ENCODE assay signal across 17 mouse cellular contexts in genomic region chr14:120225657-120226056, GRCm38 (mm10). TPM values are rescaled to one million over a fixed set of nuclear protein-coding genes. Genes with fewer than 3 reads are reported as not detected.
DNase-seq lines count a peak whose midpoint lies in the region; ATAC-seq lines count a peak whose summit lies in the region.
"Had no signal": no experiment of that assay in that cellular context is flagged by ENCODE, and none has a peak within 500 bp of the region (broad histone marks: within the 10 kb centered on the region; RNA-seq: fewer than 3 reads in every experiment).

No protein-coding gene starts in this region.

- H3K27ac ChIP-seq in intestine, embryonic 14.5 days (ENCODE audit: low read depth), result no peak overlapping the region
- H3K27ac ChIP-seq in intestine, embryonic 15.5 days, result no peak overlapping the region
- no peak overlapping the region for H3K27ac ChIP-seq in kidney, embryonic 15.5 days
- H3K27ac ChIP-seq: kidney, postnatal 0 days; layer of hippocampus, adult 2 months; liver, embryonic 13.5 days; lung, embryonic 15.5 days; macrophage; midbrain, embryonic 12.5 days had no signal

- WGBS in intestine, embryonic 14.5 days, result 93% methylated on average over 3 of the region's 3 CpGs
- 94% methylated on average over 3 of the region's 3 CpGs for WGBS in intestine, embryonic 15.5 days
- 86% methylated on average over 3 of the region's 3 CpGs for WGBS in kidney, embryonic 15.5 days

- H3K4me1 ChIP-seq in intestine, embryonic 14.5 days (replicated peaks; ENCODE audit: control insufficient read depth, insufficient read depth, low read length), result peaks cover 9% of the 10 kb centered on the region; the same call in 1 of the 2 replicates
- peaks cover 7% of the 10 kb centered on the region; the same call in 1 of the 2 replicates for H3K4me1 ChIP-seq in intestine, embryonic 15.5 days (replicated peaks)
- H3K4me1 ChIP-seq in kidney, embryonic 15.5 days, result peaks cover 12% of the 10 kb centered on the region
- H3K4me1 ChIP-seq: liver, embryonic 13.5 days had no signal

- H3K9me3 ChIP-seq in intestine, embryonic 14.5 days (ENCODE audit: control insufficient read depth, low read length), result 0 out of 2 replicates have a peak, but pooled peaks cover 2% of the 10 kb centered on the region
- H3K9me3 ChIP-seq in intestine, embryonic 15.5 days, result no peaks in the 10 kb centered on the region
- no peaks in the 10 kb centered on the region for H3K9me3 ChIP-seq in kidney, embryonic 15.5 days (replicated peaks)
- H3K9me3 ChIP-seq: embryonic facial prominence, embryonic 13.5 days; liver, embryonic 13.5 days; lung, embryonic 15.5 days; midbrain, embryonic 12.5 days had no signal

- H3K4me3 ChIP-seq in intestine, embryonic 14.5 days (ENCODE audit: low read depth, low read length), result no peak overlapping the region
- H3K4me3 ChIP-seq in intestine, embryonic 15.5 days (replicated peaks), result no peak overlapping the region
- H3K4me3 ChIP-seq in kidney, embryonic 15.5 days (replicated peaks), result no peak overlapping the region
- H3K4me3 ChIP-seq: embryonic facial prominence, embryonic 13.5 days; layer of hippocampus, adult 2 months; liver, embryonic 13.5 days; lung, embryonic 15.5 days; midbrain, embryonic 12.5 days had no signal

- H3K27me3 ChIP-seq in intestine, embryonic 14.5 days (replicated peaks; ENCODE audit: control insufficient read depth, insufficient read depth, low read length), result no peaks in the 10 kb centered on the region
- H3K27me3 ChIP-seq in intestine, embryonic 15.5 days (replicated peaks), result no peaks in the 10 kb centered on the region
- H3K27me3 ChIP-seq in kidney, embryonic 15.5 days, result no peaks in the 10 kb centered on the region
- H3K27me3 ChIP-seq: embryonic facial prominence, embryonic 13.5 days; liver, embryonic 13.5 days; lung, embryonic 15.5 days; midbrain, embryonic 12.5 days had no signal

- H3K36me3 ChIP-seq in intestine, embryonic 14.5 days (ENCODE audit: control insufficient read depth, insufficient read depth, low read length), result no peaks in the 10 kb centered on the region
- H3K36me3 ChIP-seq in intestine, embryonic 15.5 days, result no peaks in the 10 kb centered on the region
- no peaks in the 10 kb centered on the region for H3K36me3 ChIP-seq in kidney, embryonic 15.5 days
- H3K36me3 ChIP-seq: embryonic facial prominence, embryonic 13.5 days; liver, embryonic 13.5 days; lung, embryonic 15.5 days; midbrain, embryonic 12.5 days had no signal

- no peak overlapping the region for H3K4me2 ChIP-seq in intestine, embryonic 14.5 days (ENCODE audit: low read length)
- no peak overlapping the region for H3K4me2 ChIP-seq in intestine, embryonic 15.5 days (replicated peaks)
- H3K4me2 ChIP-seq in kidney, embryonic 15.5 days, result no peak overlapping the region
- H3K4me2 ChIP-seq: embryonic facial prominence, embryonic 13.5 days; liver, embryonic 13.5 days; lung, embryonic 15.5 days; midbrain, embryonic 12.5 days had no signal

- no peak for ATAC-seq in intestine, embryonic 14.5 days (replicated peaks; ENCODE audit: low FRiP score, low TSS enrichment, low read depth)
- no peak for ATAC-seq in intestine, embryonic 15.5 days
- no peak for ATAC-seq in kidney, embryonic 15.5 days (replicated peaks; ENCODE audit: low FRiP score)
- ATAC-seq: inflammation-experienced regulatory T-cells, adult 6 months had no signal

- H3K9ac ChIP-seq in intestine, embryonic 14.5 days (ENCODE audit: low read length), result no peak overlapping the region
- H3K9ac ChIP-seq in intestine, embryonic 15.5 days, result no peak overlapping the region
- H3K9ac ChIP-seq in kidney, embryonic 15.5 days, result no peak overlapping the region
- H3K9ac ChIP-seq: embryonic facial prominence, embryonic 13.5 days; liver, embryonic 13.5 days; lung, embryonic 15.5 days; midbrain, embryonic 12.5 days had no signal

- DNase-seq in cerebellum, adult 11-12 months, result peak; percentile 7
- DNase-seq in cerebellum, adult 8-10 months, result no peak
- DNase-seq in gastrocnemius, postnatal 10 days, result peak; percentile 44
- DNase-seq in gastrocnemius, postnatal 25 days, result no peak
- peak; percentile 28 for DNase-seq in intestine, embryonic 14.5 days (ENCODE audit: low spot score)
- DNase-seq in cerebellum, postnatal 14 days, result peak; percentile 98 to 99
- DNase-seq: liver, embryonic 13.5 days; thymus, adult 18-20 months had no signal

RNA-seq across cellular contexts. Expression of gene Mbnl2, which starts 49.8 kb away (rescaled TPM):
- total RNA-seq in gastrocnemius, postnatal 10 days (2021), result 100 to 1,000 TPM; 213 to 224 TPM
- 100 to 1,000 TPM; 269 to 316 TPM for total RNA-seq in gastrocnemius, postnatal 25 days (2021)
- polyA plus RNA-seq in intestine, embryonic 14.5 days (2014; fragmentation: Nextera tagmentation; extraction: Ambion mirVana), result 111 and 118 TPM in 2 replicates
- 105 and 111 TPM in 2 replicates for polyA plus RNA-seq in intestine, embryonic 15.5 days (2015; fragmentation: Nextera tagmentation; extraction: Ambion mirVana)
- 91.4 and 91.7 TPM in 2 replicates for polyA plus RNA-seq in kidney, embryonic 15.5 days (2015; fragmentation: Nextera tagmentation; extraction: Ambion mirVana)

Comparison
In these comparisons a context has a peak if more than half of its experiments do, and no peak if none do; other contexts are left out.
1. DNase-seq: peak in cerebellum, adult 11-12 months (single experiment), gastrocnemius, postnatal 10 days (single experiment), intestine, embryonic 14.5 days (single experiment) and cerebellum, postnatal 14 days (2 of 2); none in cerebellum, adult 8-10 months (single experiment) and gastrocnemius, postnatal 25 days (single experiment).